Mouse (Mus musculus): ENCODE measurements around the gene Hmgn2. TPM values are rescaled to one million over a fixed set of nuclear protein-coding genes. Genes with fewer than 3 reads are reported as not detected.

The Hmgn2 gene
- total and polyA plus RNA-seq, 3 experiments, result 125 to 230 (median 186) TPM

DNA sequence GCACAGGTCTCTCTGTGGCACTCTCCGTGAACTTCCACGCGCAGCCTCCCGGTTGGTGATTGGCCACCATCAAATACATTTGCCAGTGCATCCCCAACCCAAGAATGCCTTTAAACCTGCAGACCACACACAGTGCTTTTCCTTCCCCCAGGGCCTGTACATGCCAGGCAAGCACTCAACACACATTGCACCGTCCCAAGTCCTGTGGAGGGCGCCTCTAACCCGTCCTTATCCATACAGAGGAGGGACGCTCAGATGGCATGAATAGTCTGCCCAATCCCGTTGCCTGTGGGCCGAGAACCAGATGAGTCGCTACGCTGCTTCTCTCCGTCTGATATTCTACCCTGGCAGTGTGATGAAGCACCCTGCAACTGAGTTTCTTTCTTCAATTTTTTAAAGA lies 14.5 kb upstream of the Hmgn2 start:
- no peaks in the 10 kb centered on the region for H3K9me3 ChIP-seq (replicated peaks; ENCODE audit: insufficient read depth, low read length)
- H3K79me2 ChIP-seq (ENCODE audit: control insufficient read depth, insufficient read depth, low read length, poor library complexity), result no peaks in the 10 kb centered on the region
- H3K27ac ChIP-seq (ENCODE audit: control insufficient read depth, low read depth, low read length), result no peak overlapping the region
- no peak overlapping the region for H3K4me3 ChIP-seq (ENCODE audit: control insufficient read depth in 1 of 2, insufficient read depth in 1 of 2, low read depth in 2 of 2, low read length in 2 of 2)
- H3K27me3 ChIP-seq (ENCODE audit: control insufficient read depth in 1 of 2, insufficient read depth in 2 of 2, low read length in 2 of 2), result no peaks in the 10 kb centered on the region
- TF ChIP-seq POLR2AphosphoS2 (IDR thresholded peaks at IDR 0.05; ENCODE audit: low read length), result no peak
- TF ChIP-seq CHD2 (IDR thresholded peaks at IDR 0.05; ENCODE audit: low read length), result no peak
- no peak for TF ChIP-seq RAD21 (IDR thresholded peaks at IDR 0.05; ENCODE audit: low read depth, low read length)
- TF ChIP-seq ETS1 (IDR thresholded peaks at IDR 0.05; ENCODE audit: low read depth, low read length), result no peak
- no peak for TF ChIP-seq GABPA (IDR thresholded peaks at IDR 0.05; ENCODE audit: low read depth, low read length)
- no peak for TF ChIP-seq ZC3H11A (IDR thresholded peaks at IDR 0.05; ENCODE audit: low read depth, low read length)
- no peak for TF ChIP-seq CTCF (IDR thresholded peaks at IDR 0.05 in 2 of 3, conservative IDR thresholded peaks at IDR 0.05 in 1 of 3; ENCODE audit: control insufficient read depth in 1 of 3, insufficient read depth in 1 of 3, low read depth in 2 of 3, low read length in 3 of 3, poor library complexity in 1 of 3, severe bottlenecking in 1 of 3)
- no peak for TF ChIP-seq ELF1 (IDR thresholded peaks at IDR 0.05; ENCODE audit: low read depth, low read length)
- no peak for TF ChIP-seq POLR2AphosphoS5 (IDR thresholded peaks at IDR 0.05; ENCODE audit: borderline replicate concordance, low read depth, low read length)
- no peak for TF ChIP-seq TBP (IDR thresholded peaks at IDR 0.05; ENCODE audit: low read depth, low read length)
- no peak for TF ChIP-seq MAFK (IDR thresholded peaks at IDR 0.05; ENCODE audit: borderline replicate concordance, low read depth, low read length)
- TF ChIP-seq UBTF (IDR thresholded peaks at IDR 0.05; ENCODE audit: borderline replicate concordance, insufficient read depth, low read depth, low read length), result no peak
- TF ChIP-seq ZNF384 (IDR thresholded peaks at IDR 0.05; ENCODE audit: low read depth, low read length), result no peak
- no peak for TF ChIP-seq MAZ (IDR thresholded peaks at IDR 0.05; ENCODE audit: low read depth, low read length)
- TF ChIP-seq NRF1 (IDR thresholded peaks at IDR 0.05; ENCODE audit: insufficient read depth, low read depth, low read length, poor library complexity, severe bottlenecking), result no peak
- no peak for TF ChIP-seq E2F4 (IDR thresholded peaks at IDR 0.05; ENCODE audit: borderline replicate concordance, low read depth, low read length)
- no peak for TF ChIP-seq RCOR1 (IDR thresholded peaks at IDR 0.05; ENCODE audit: low read depth, low read length)
- no peak for TF ChIP-seq KAT2A (conservative IDR thresholded peaks at IDR 0.05; ENCODE audit: low read depth, low read length)
- H3K4me1 ChIP-seq (ENCODE audit: control insufficient read depth in 1 of 2, insufficient read depth in 2 of 2, low read length in 2 of 2), result no peaks in the 10 kb centered on the region
- DNase-seq (ENCODE audit: low read depth, low spot score), result no peak
- H3K36me3 ChIP-seq (ENCODE audit: control insufficient read depth in 1 of 2, insufficient read depth in 2 of 2, low read length in 2 of 2), result no peaks in the 10 kb centered on the region
- H3K9ac ChIP-seq (ENCODE audit: control insufficient read depth, low read depth, low read length, poor library complexity, severe bottlenecking), result no peak overlapping the region

GRCm38 (mm10) chr4:133980496-133980895 lies 12.0 kb upstream of the Hmgn2 start:
- no peak overlapping the region for H3K9ac ChIP-seq (ENCODE audit: control insufficient read depth, low read depth, low read length, poor library complexity, severe bottlenecking)
- H3K4me3 ChIP-seq (ENCODE audit: control insufficient read depth in 1 of 2, insufficient read depth in 1 of 2, low read depth in 2 of 2, low read length in 2 of 2), result no peak overlapping the region
- H3K9me3 ChIP-seq (replicated peaks; ENCODE audit: insufficient read depth, low read length), result no peaks in the 10 kb centered on the region
- H3K4me1 ChIP-seq (ENCODE audit: control insufficient read depth in 1 of 2, insufficient read depth in 2 of 2, low read length in 2 of 2), result no peaks in the 10 kb centered on the region
- DNase-seq (ENCODE audit: low read depth, low spot score), result no peak
- no peak overlapping the region for H3K27ac ChIP-seq (ENCODE audit: control insufficient read depth, low read depth, low read length)
- TF ChIP-seq TAL1 (IDR thresholded peaks at IDR 0.05; ENCODE audit: low read length) (no peak), EP300 (IDR thresholded peaks at IDR 0.05; ENCODE audit: low read depth in 1 of 2, low read length in 2 of 2) (no peak), TBP (IDR thresholded peaks at IDR 0.05; ENCODE audit: low read depth, low read length) (no peak), RCOR1 (IDR thresholded peaks at IDR 0.05; ENCODE audit: low read depth, low read length) (no peak), E2F4 (IDR thresholded peaks at IDR 0.05; ENCODE audit: borderline replicate concordance, low read depth, low read length) (no peak), CTCF (IDR thresholded peaks at IDR 0.05 in 2 of 3, conservative IDR thresholded peaks at IDR 0.05 in 1 of 3; ENCODE audit: control insufficient read depth in 1 of 3, insufficient read depth in 1 of 3, low read depth in 2 of 3, low read length in 3 of 3, poor library complexity in 1 of 3, severe bottlenecking in 1 of 3) (no peak), SIN3A (IDR thresholded peaks at IDR 0.05; ENCODE audit: low read length) (no peak), MYC (IDR thresholded peaks at IDR 0.05; ENCODE audit: low read depth, low read length) (no peak), TCF12 (IDR thresholded peaks at IDR 0.05; ENCODE audit: low read depth, low read length) (no peak), ZKSCAN1 (IDR thresholded peaks at IDR 0.05; ENCODE audit: low read depth, low read length) (no peak), BHLHE40 (IDR thresholded peaks at IDR 0.05; ENCODE audit: borderline replicate concordance, low read depth, low read length) (no peak), GATA1 (IDR thresholded peaks at IDR 0.05; ENCODE audit: low read depth, low read length) (no peak), POLR2A (IDR thresholded peaks at IDR 0.05; ENCODE audit: control insufficient read depth in 1 of 2, insufficient read depth in 1 of 2, low read depth in 1 of 2, low read length in 2 of 2, poor library complexity in 1 of 2) (no peak), NRF1 (IDR thresholded peaks at IDR 0.05; ENCODE audit: insufficient read depth, low read depth, low read length, poor library complexity, severe bottlenecking) (no peak), CHD1 (IDR thresholded peaks at IDR 0.05; ENCODE audit: low read depth, low read length) (no peak)
- no peaks in the 10 kb centered on the region for H3K79me2 ChIP-seq (ENCODE audit: control insufficient read depth, insufficient read depth, low read length, poor library complexity)
- no peaks in the 10 kb centered on the region for H3K36me3 ChIP-seq (ENCODE audit: control insufficient read depth in 1 of 2, insufficient read depth in 2 of 2, low read length in 2 of 2)
- no peaks in the 10 kb centered on the region for H3K27me3 ChIP-seq (ENCODE audit: control insufficient read depth in 1 of 2, insufficient read depth in 2 of 2, low read length in 2 of 2)
